Mouse (Mus musculus) 3134 (cell line): ENCODE measurements at regions not wholly inside any gene's neighbourhood (a gene's known extent, or its start where the extent isn't known, plus 50 kb on each side); places are given as distances from the start of the nearest gene placed in this dataset.

ENCODE experiments used
- DNase-seq: peaks from one replicate; pipeline ENCODE4 v3.0.0-alpha.2; 2011; ENCODE audit warnings: low spot score; ENCODE audit not compliant: insufficient read length; ENCODE audit errors: extremely low read depth

- no peak for DNase-seq
Observed at GRCm38 (mm10) chrX:11825948-11826347, 334.2 kb downstream of the Bcor start.

GRCm38 (mm10) chrX:11826737-11827408 lies 333.3 kb downstream of the Bcor start:
- DNase-seq = no peak

- no peak for DNase-seq
Observed at GRCm38 (mm10) chrX:11829411-11830002, 330.6 kb downstream of the Bcor start.

- DNase-seq = no peak
Observed at GRCm38 (mm10) chrX:11837566-11837965, 322.6 kb downstream of the Bcor start.

- peak; percentile 62 for DNase-seq
Observed at GRCm38 (mm10) chrX:11839665-11840245, 320.4 kb downstream of the Bcor start.

- DNase-seq = no peak
Observed at GRCm38 (mm10) chrX:11840319-11841035, 319.7 kb downstream of the Bcor start.

GRCm38 (mm10) chrX:11845566-11845965 lies 314.6 kb downstream of the Bcor start:
- DNase-seq = no peak

- no peak for DNase-seq
Observed at GRCm38 (mm10) chrX:11855910-11856309, 304.2 kb downstream of the Bcor start.

GRCm38 (mm10) chrX:11859396-11859795 lies 300.8 kb downstream of the Bcor start:
- DNase-seq = no peak

GRCm38 (mm10) chrX:11861119-11861708 lies 298.9 kb downstream of the Bcor start:
- no peak for DNase-seq

- no peak for DNase-seq
Observed at GRCm38 (mm10) chrX:11861892-11862291, 298.3 kb downstream of the Bcor start.

- no peak for DNase-seq
Observed at GRCm38 (mm10) chrX:11863106-11863505, 297.0 kb downstream of the Bcor start.

GRCm38 (mm10) chrX:11873913-11874312 lies 286.2 kb downstream of the Bcor start:
- DNase-seq = no peak

- peak; percentile 23 for DNase-seq
Observed at GRCm38 (mm10) chrX:11876636-11877035, 283.5 kb downstream of the Bcor start.

GRCm38 (mm10) chrX:11878028-11878427 lies 282.1 kb downstream of the Bcor start:
- no peak for DNase-seq

GRCm38 (mm10) chrX:11880972-11881371 lies 279.2 kb downstream of the Bcor start:
- peak; percentile 68 for DNase-seq

- DNase-seq = no peak
Observed at GRCm38 (mm10) chrX:11883738-11884716, 276.1 kb downstream of the Bcor start.

GRCm38 (mm10) chrX:11892396-11892795 lies 267.8 kb downstream of the Bcor start:
- DNase-seq = no peak

- no peak for DNase-seq
Observed at GRCm38 (mm10) chrX:11893606-11894279, 266.4 kb downstream of the Bcor start.
